8 mouse cellular contexts compared by ENCODE assay signal in the genomic region with DNA sequence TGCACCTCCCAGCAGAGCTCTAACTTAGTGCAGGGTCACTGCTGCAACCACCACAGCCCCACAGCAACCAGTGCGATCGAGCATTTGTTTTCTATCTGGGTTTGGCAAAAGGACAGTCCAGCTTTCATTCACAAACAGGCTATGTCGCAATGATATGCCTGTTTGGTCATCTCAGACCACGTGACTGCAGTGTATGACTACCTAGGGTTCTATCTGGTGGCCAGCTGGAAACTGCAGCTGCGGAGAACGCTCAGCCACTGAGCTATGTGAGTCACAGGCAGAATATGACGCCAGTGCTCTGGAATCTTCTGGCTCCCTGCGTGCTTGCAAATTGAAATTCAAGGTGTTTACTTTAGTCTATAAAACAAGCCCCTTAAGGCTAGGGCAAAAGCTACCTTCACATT.
A peak's percentile ranks its signal among the peaks of the same experiment; 100 is the strongest.
DNase-seq lines count a peak whose midpoint lies in the region; ATAC-seq lines count a peak whose summit lies in the region.

No protein-coding gene starts in this region.

- peaks cover 10 to 16% of the 10 kb centered on the region in 2 experiments for H3K4me1 ChIP-seq in heart, embryonic 14.5 days (ENCODE audit: control insufficient read depth in 2 of 2, insufficient read depth in 2 of 2, low read length in 2 of 2)
- peaks cover 24% of the 10 kb centered on the region for H3K4me1 ChIP-seq in limb, embryonic 13.5 days
- H3K4me1 ChIP-seq in forebrain, embryonic 13.5 days = no peaks in the 10 kb centered on the region

- no peaks in the 10 kb centered on the region for H3K27me3 ChIP-seq in heart, embryonic 14.5 days (ENCODE audit: control insufficient read depth, insufficient read depth, low read length)
- H3K27me3 ChIP-seq in limb, embryonic 13.5 days = no peaks in the 10 kb centered on the region
- no peaks in the 10 kb centered on the region for H3K27me3 ChIP-seq in forebrain, embryonic 13.5 days

- no peak overlapping the region for H3K9ac ChIP-seq in heart, embryonic 14.5 days (ENCODE audit: low read length)
- H3K9ac ChIP-seq in limb, embryonic 13.5 days = no peak overlapping the region
- H3K9ac ChIP-seq in forebrain, embryonic 13.5 days = no peak overlapping the region

- no peak overlapping the region for H3K4me3 ChIP-seq in heart, embryonic 14.5 days (ENCODE audit: control insufficient read depth in 1 of 2, insufficient read depth in 1 of 2, low read depth in 1 of 2, low read length in 2 of 2)
- H3K4me3 ChIP-seq in limb, embryonic 13.5 days = no peak overlapping the region
- H3K4me3 ChIP-seq in forebrain, embryonic 13.5 days = no peak overlapping the region

- no peak overlapping the region for H3K4me2 ChIP-seq in heart, embryonic 14.5 days (ENCODE audit: low read length)
- H3K4me2 ChIP-seq in limb, embryonic 13.5 days (replicated peaks) = 0 out of 2 replicates have a peak overlapping the region, but pooled peaks have one; percentile 19
- no peak overlapping the region for H3K4me2 ChIP-seq in forebrain, embryonic 13.5 days

- no peaks in the 10 kb centered on the region for H3K36me3 ChIP-seq in heart, embryonic 14.5 days (ENCODE audit: control insufficient read depth, insufficient read depth, low read length)
- H3K36me3 ChIP-seq in limb, embryonic 13.5 days = no peaks in the 10 kb centered on the region
- no peaks in the 10 kb centered on the region for H3K36me3 ChIP-seq in forebrain, embryonic 13.5 days (ENCODE audit: poor library complexity, severe bottlenecking)

- peak overlapping the region in 1 of 2 experiments; percentile 45; a peak in 1 of 4 replicates for H3K27ac ChIP-seq in heart, embryonic 14.5 days (replicated peaks in 1 of 2; ENCODE audit: control insufficient read depth in 1 of 2, insufficient read depth in 1 of 2, low read depth in 2 of 2, low read length in 2 of 2)
- H3K27ac ChIP-seq in limb, embryonic 13.5 days = no peak overlapping the region
- H3K27ac ChIP-seq in forebrain, embryonic 13.5 days = no peak overlapping the region

- WGBS in heart, embryonic 14.5 days = 48% methylated on average over 8 of the region's 8 CpGs
- 40% methylated on average over 8 of the region's 8 CpGs for WGBS in limb, embryonic 13.5 days
- 93% methylated on average over 8 of the region's 8 CpGs for WGBS in forebrain, embryonic 13.5 days

- H3K9me3 ChIP-seq in heart, embryonic 14.5 days (ENCODE audit: control insufficient read depth, low read length) = no peaks in the 10 kb centered on the region
- no peaks in the 10 kb centered on the region for H3K9me3 ChIP-seq in limb, embryonic 13.5 days
- H3K9me3 ChIP-seq in forebrain, embryonic 13.5 days (replicated peaks) = no peaks in the 10 kb centered on the region

- DNase-seq in right cerebral cortex, adult 18-20 months = peak; percentile 61
- no peak for DNase-seq in right cerebral cortex, postnatal 4 days
- DNase-seq in right cerebral cortex, postnatal 36 days (ENCODE audit: low spot score in 2 of 2) = peak; percentile 33 to 51
- DNase-seq in thymus, postnatal 36 days = no peak
- no peak for DNase-seq in retina, postnatal 1 day

- peak; percentile 56; the same call in 1 of the 2 replicates for ATAC-seq in heart, embryonic 14.5 days (ENCODE audit: insufficient number of reproducible peaks, insufficient read depth, low FRiP score, low read depth)
- ATAC-seq in limb, embryonic 13.5 days (ENCODE audit: low FRiP score, low read depth) = peak; percentile 93
- ATAC-seq in forebrain, embryonic 13.5 days = no peak

Comparison
In these comparisons a context has a peak if more than half of its experiments do, and no peak if none do; other contexts are left out.
1. DNase-seq: peak in right cerebral cortex, adult 18-20 months (single experiment) and right cerebral cortex, postnatal 36 days (2 of 2); none in right cerebral cortex, postnatal 4 days (single experiment), thymus, postnatal 36 days (0 of 2) and retina, postnatal 1 day (single experiment).